Mouse (Mus musculus): ENCODE measurements around the gene Plxdc2. TPM values are rescaled to one million over a fixed set of nuclear protein-coding genes. Genes with fewer than 3 reads are reported as not detected.

Gene Plxdc2
- polyA plus RNA-seq, 1 experiment from 2014 or later: 34.3 TPM

DNA sequence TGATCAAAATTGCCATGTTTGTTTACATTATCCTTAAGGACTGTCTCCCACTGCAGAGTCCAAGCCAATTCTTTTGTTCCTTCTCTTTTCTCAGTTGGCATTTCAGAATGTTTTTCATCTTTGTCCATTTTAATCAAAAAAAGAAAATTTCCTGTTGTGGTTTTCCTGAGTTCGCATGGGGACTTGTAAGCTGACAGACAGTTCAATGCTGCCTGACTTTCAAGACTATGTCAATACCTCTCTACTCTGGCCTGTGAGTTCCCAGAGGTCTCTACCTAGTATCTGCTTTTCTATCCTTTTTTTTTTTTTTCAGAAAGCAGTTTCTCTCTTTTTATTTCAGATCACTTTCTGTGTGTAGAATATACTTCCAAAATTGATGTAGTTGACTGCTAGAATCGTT, 295.6 kb downstream of the Plxdc2 start:
- H3K4me1 ChIP-seq (ENCODE audit: control insufficient read depth, insufficient read depth, low read length): no peaks in the 10 kb centered on the region
- no peak overlapping the region for H3K4me2 ChIP-seq (ENCODE audit: low read depth, low read length)
- H3K4me3 ChIP-seq (replicated peaks; ENCODE audit: low read length): no peak overlapping the region
- H3K27ac ChIP-seq (ENCODE audit: low read length): no peak overlapping the region
- H3K9ac ChIP-seq (ENCODE audit: low read length): no peak overlapping the region
- no peaks in the 10 kb centered on the region for H3K36me3 ChIP-seq (ENCODE audit: control insufficient read depth, insufficient read depth, low read length)
- WGBS: 79% methylated on average over 2 of the region's 2 CpGs
- H3K27me3 ChIP-seq (ENCODE audit: control insufficient read depth, insufficient read depth, low read length): no peaks in the 10 kb centered on the region
- H3K9me3 ChIP-seq (replicated peaks; ENCODE audit: control insufficient read depth, low read length): no peaks in the 10 kb centered on the region
- ATAC-seq (ENCODE audit: insufficient read depth, low FRiP score): no peak

- Histone ChIP-seq H3K9ac (ENCODE audit: low read length) (no peak overlapping the region), H3K27ac (ENCODE audit: low read length) (no peak overlapping the region), H3K36me3 (ENCODE audit: control insufficient read depth, insufficient read depth, low read length) (no peaks in the 10 kb centered on the region), H3K27me3 (ENCODE audit: control insufficient read depth, insufficient read depth, low read length) (no peaks in the 10 kb centered on the region), H3K4me3 (replicated peaks; ENCODE audit: low read length) (no peak overlapping the region), H3K4me2 (ENCODE audit: low read depth, low read length) (no peak overlapping the region), H3K4me1 (ENCODE audit: control insufficient read depth, insufficient read depth, low read length) (no peaks in the 10 kb centered on the region), H3K9me3 (replicated peaks; ENCODE audit: control insufficient read depth, low read length) (no peaks in the 10 kb centered on the region)
- ATAC-seq (ENCODE audit: insufficient read depth, low FRiP score): no peak
- 36% methylated on average over 1 of the region's 1 CpGs for WGBS
Measured at GRCm38 (mm10) chr2:16664516-16664915, 308.4 kb downstream of the Plxdc2 start.

GRCm38 (mm10) chr2:16668391-16668790, 312.3 kb downstream of the Plxdc2 start:
- H3K4me3 ChIP-seq (replicated peaks; ENCODE audit: low read length): no peak overlapping the region
- ATAC-seq (ENCODE audit: insufficient read depth, low FRiP score): no peak
- H3K36me3 ChIP-seq (ENCODE audit: control insufficient read depth, insufficient read depth, low read length): no peaks in the 10 kb centered on the region
- no peak overlapping the region for H3K4me2 ChIP-seq (ENCODE audit: low read depth, low read length)
- H3K9ac ChIP-seq (ENCODE audit: low read length): no peak overlapping the region
- H3K4me1 ChIP-seq (ENCODE audit: control insufficient read depth, insufficient read depth, low read length): no peaks in the 10 kb centered on the region
- H3K9me3 ChIP-seq (replicated peaks; ENCODE audit: control insufficient read depth, low read length): no peaks in the 10 kb centered on the region
- H3K27me3 ChIP-seq (ENCODE audit: control insufficient read depth, insufficient read depth, low read length): no peaks in the 10 kb centered on the region
- H3K27ac ChIP-seq (ENCODE audit: low read length): no peak overlapping the region
- WGBS: 91% methylated on average over 1 of the region's 1 CpGs

DNA sequence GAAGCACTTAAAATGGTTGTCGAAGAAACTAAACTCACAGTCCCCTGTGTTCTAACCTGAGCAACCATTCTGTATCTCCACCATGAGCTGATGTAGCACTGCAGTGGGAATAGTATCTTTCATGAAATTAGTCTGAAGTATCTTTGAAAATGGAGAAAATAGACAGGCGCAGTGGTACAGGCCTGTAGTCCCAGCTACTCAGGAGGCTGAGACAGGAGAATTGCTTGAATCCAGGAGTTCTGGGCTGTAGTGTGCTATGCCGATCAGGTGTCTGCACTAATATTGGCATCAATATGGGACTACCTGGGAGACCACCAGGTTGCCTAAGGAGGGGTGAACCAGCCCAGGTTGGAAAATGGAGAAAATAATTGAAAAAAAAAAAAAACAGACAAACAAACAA, 326.8 kb downstream of the Plxdc2 start:
- H3K27me3 ChIP-seq (ENCODE audit: control insufficient read depth, insufficient read depth, low read length): no peaks in the 10 kb centered on the region
- H3K36me3 ChIP-seq (ENCODE audit: control insufficient read depth, insufficient read depth, low read length): no peaks in the 10 kb centered on the region
- H3K27ac ChIP-seq (ENCODE audit: low read length): no peak overlapping the region
- no peaks in the 10 kb centered on the region for H3K4me1 ChIP-seq (ENCODE audit: control insufficient read depth, insufficient read depth, low read length)
- WGBS: 98% methylated on average over 3 of the region's 3 CpGs
- ATAC-seq (ENCODE audit: insufficient read depth, low FRiP score): no peak
- no peak overlapping the region for H3K4me3 ChIP-seq (replicated peaks; ENCODE audit: low read length)
- no peak overlapping the region for H3K4me2 ChIP-seq (ENCODE audit: low read depth, low read length)
- H3K9ac ChIP-seq (ENCODE audit: low read length): no peak overlapping the region
- no peaks in the 10 kb centered on the region for H3K9me3 ChIP-seq (replicated peaks; ENCODE audit: control insufficient read depth, low read length)

DNA sequence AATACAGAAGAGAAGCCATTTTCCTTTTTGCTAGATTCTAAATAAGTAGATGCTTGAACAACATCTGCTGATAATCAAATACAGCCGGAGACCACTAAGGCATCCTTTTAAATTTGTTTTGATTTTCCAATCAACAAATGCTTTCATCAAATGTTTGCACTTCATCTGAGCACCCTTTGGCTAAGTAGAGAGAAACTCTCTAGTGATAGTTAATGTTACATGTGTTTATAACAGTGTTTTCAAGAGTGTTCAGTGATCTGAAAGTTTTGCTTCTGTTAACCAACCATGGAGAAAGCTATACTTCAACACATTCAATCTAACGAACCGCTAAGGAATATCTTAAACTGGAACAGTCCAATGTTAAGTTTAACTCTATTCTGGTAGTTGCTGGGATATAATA, 327.6 kb downstream of the Plxdc2 start:
- H3K4me3 ChIP-seq (replicated peaks; ENCODE audit: low read length): no peak overlapping the region
- no peak overlapping the region for H3K9ac ChIP-seq (ENCODE audit: low read length)
- no peaks in the 10 kb centered on the region for H3K4me1 ChIP-seq (ENCODE audit: control insufficient read depth, insufficient read depth, low read length)
- H3K9me3 ChIP-seq (replicated peaks; ENCODE audit: control insufficient read depth, low read length): no peaks in the 10 kb centered on the region
- H3K4me2 ChIP-seq (ENCODE audit: low read depth, low read length): no peak overlapping the region
- no peaks in the 10 kb centered on the region for H3K36me3 ChIP-seq (ENCODE audit: control insufficient read depth, insufficient read depth, low read length)
- 81% methylated on average over 3 of the region's 3 CpGs for WGBS
- H3K27me3 ChIP-seq (ENCODE audit: control insufficient read depth, insufficient read depth, low read length): no peaks in the 10 kb centered on the region
- no peak overlapping the region for H3K27ac ChIP-seq (ENCODE audit: low read length)
- ATAC-seq (ENCODE audit: insufficient read depth, low FRiP score): no peak

GRCm38 (mm10) chr2:16684529-16684928, 328.4 kb downstream of the Plxdc2 start:
- Histone ChIP-seq H3K27ac (ENCODE audit: low read length) (no peak overlapping the region), H3K4me2 (ENCODE audit: low read depth, low read length) (no peak overlapping the region), H3K27me3 (ENCODE audit: control insufficient read depth, insufficient read depth, low read length) (no peaks in the 10 kb centered on the region), H3K4me1 (ENCODE audit: control insufficient read depth, insufficient read depth, low read length) (no peaks in the 10 kb centered on the region), H3K9me3 (replicated peaks; ENCODE audit: control insufficient read depth, low read length) (no peaks in the 10 kb centered on the region), H3K9ac (ENCODE audit: low read length) (no peak overlapping the region), H3K4me3 (replicated peaks; ENCODE audit: low read length) (no peak overlapping the region), H3K36me3 (ENCODE audit: control insufficient read depth, insufficient read depth, low read length) (no peaks in the 10 kb centered on the region)
- ATAC-seq (ENCODE audit: insufficient read depth, low FRiP score): no peak
- 68% methylated on average over 1 of the region's 1 CpGs for WGBS

GRCm38 (mm10) chr2:16696390-16696789, 340.3 kb downstream of the Plxdc2 start:
- Histone ChIP-seq H3K27ac (ENCODE audit: low read length) (no peak overlapping the region), H3K27me3 (ENCODE audit: control insufficient read depth, insufficient read depth, low read length) (no peaks in the 10 kb centered on the region), H3K36me3 (ENCODE audit: control insufficient read depth, insufficient read depth, low read length) (no peaks in the 10 kb centered on the region), H3K4me2 (ENCODE audit: low read depth, low read length) (no peak overlapping the region), H3K4me1 (ENCODE audit: control insufficient read depth, insufficient read depth, low read length) (no peaks in the 10 kb centered on the region), H3K4me3 (replicated peaks; ENCODE audit: low read length) (no peak overlapping the region), H3K9me3 (replicated peaks; ENCODE audit: control insufficient read depth, low read length) (no peaks in the 10 kb centered on the region), H3K9ac (ENCODE audit: low read length) (no peak overlapping the region)
- ATAC-seq (ENCODE audit: insufficient read depth, low FRiP score): no peak
- WGBS: 59% methylated on average over 2 of the region's 2 CpGs

DNA sequence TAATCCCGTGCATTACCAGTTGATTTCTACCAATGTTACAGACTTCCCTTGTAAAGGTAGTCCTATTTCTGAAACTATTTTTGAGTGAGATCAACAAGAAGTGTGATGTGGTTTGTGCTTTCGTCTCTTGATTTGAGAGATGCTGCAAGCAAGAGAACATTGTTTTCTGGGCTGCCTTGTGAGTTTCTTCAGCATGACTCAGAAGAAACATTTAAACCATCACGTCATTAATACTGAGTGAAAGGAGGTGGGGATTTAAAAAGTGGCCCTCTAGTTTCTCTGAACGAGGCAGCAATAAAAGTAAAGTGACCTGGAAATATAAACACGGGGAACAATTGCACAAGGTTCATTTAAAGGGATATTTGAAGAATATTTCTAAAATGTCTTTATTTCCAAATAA, 341.1 kb downstream of the Plxdc2 start:
- Histone ChIP-seq H3K4me3 (replicated peaks; ENCODE audit: low read length) (no peak overlapping the region), H3K36me3 (ENCODE audit: control insufficient read depth, insufficient read depth, low read length) (no peaks in the 10 kb centered on the region), H3K4me2 (ENCODE audit: low read depth, low read length) (no peak overlapping the region), H3K27ac (ENCODE audit: low read length) (no peak overlapping the region), H3K27me3 (ENCODE audit: control insufficient read depth, insufficient read depth, low read length) (no peaks in the 10 kb centered on the region), H3K4me1 (ENCODE audit: control insufficient read depth, insufficient read depth, low read length) (no peaks in the 10 kb centered on the region), H3K9me3 (replicated peaks; ENCODE audit: control insufficient read depth, low read length) (no peaks in the 10 kb centered on the region), H3K9ac (ENCODE audit: low read length) (no peak overlapping the region)
- ATAC-seq (ENCODE audit: insufficient read depth, low FRiP score): no peak
- 53% methylated on average over 5 of the region's 5 CpGs for WGBS

DNA sequence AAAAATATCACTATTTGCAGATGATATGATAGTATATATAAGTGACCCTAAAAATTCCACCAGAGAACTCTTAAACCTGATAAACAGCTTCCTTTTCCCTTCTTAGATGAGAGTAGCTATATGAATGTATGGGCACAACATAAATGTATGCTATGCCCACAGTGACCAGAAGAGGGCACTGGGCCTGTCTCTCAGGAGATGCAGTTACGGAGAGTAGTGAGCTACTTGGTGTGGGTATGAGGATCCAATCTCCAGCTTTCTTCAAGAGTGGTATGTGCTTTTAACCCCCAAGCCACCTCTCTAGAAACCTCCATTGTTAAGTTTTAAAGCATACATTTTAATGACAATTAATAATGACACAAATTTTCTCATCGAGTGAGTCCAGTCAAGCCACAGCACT, 350.1 kb downstream of the Plxdc2 start:
- Histone ChIP-seq H3K27ac (ENCODE audit: low read length) (no peak overlapping the region), H3K36me3 (ENCODE audit: control insufficient read depth, insufficient read depth, low read length) (no peaks in the 10 kb centered on the region), H3K4me2 (ENCODE audit: low read depth, low read length) (no peak overlapping the region), H3K4me1 (ENCODE audit: control insufficient read depth, insufficient read depth, low read length) (no peaks in the 10 kb centered on the region), H3K4me3 (replicated peaks; ENCODE audit: low read length) (no peak overlapping the region), H3K27me3 (ENCODE audit: control insufficient read depth, insufficient read depth, low read length) (no peaks in the 10 kb centered on the region), H3K9ac (ENCODE audit: low read length) (no peak overlapping the region), H3K9me3 (replicated peaks; ENCODE audit: control insufficient read depth, low read length) (no peaks in the 10 kb centered on the region)
- ATAC-seq (ENCODE audit: insufficient read depth, low FRiP score): no peak
- 86% methylated on average over 2 of the region's 2 CpGs for WGBS

DNA sequence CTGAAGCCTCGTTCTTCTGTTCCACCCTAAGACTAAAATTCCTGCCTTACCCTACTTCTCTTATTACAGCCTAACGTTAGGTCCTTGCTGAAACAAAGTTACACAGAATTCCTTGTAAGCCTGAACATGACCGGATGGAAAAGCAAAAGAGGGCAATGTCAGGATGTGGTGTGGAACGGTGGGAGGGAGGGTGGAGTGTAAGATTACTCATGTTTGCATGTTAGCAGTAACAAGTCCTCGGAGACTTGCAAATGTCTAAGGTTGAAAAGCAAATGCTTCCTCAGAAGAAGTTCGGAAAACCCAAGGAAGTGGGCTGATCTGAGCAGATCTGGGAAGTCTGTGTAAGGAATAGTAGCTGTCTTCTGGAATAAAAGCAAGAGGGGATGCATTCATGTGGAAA, 353.8 kb downstream of the Plxdc2 start:
- WGBS: 49% methylated on average over 6 of the region's 6 CpGs
- no peak overlapping the region for H3K4me3 ChIP-seq (replicated peaks; ENCODE audit: low read length)
- no peaks in the 10 kb centered on the region for H3K27me3 ChIP-seq (ENCODE audit: control insufficient read depth, insufficient read depth, low read length)
- no peaks in the 10 kb centered on the region for H3K9me3 ChIP-seq (replicated peaks; ENCODE audit: control insufficient read depth, low read length)
- no peaks in the 10 kb centered on the region for H3K36me3 ChIP-seq (ENCODE audit: control insufficient read depth, insufficient read depth, low read length)
- no peak for ATAC-seq (ENCODE audit: insufficient read depth, low FRiP score)
- H3K27ac ChIP-seq (ENCODE audit: low read length): no peak overlapping the region
- no peaks in the 10 kb centered on the region for H3K4me1 ChIP-seq (ENCODE audit: control insufficient read depth, insufficient read depth, low read length)
- no peak overlapping the region for H3K9ac ChIP-seq (ENCODE audit: low read length)
- H3K4me2 ChIP-seq (ENCODE audit: low read depth, low read length): no peak overlapping the region

Measured in stomach, embryonic 16.5 days (tissue).